Mouse (Mus musculus) embryo, embryonic 10 days (tissue): ENCODE measurements around the gene Mrgpra2b.
"Not testable (repeated sequence)": the region's sequence is repeated elsewhere in the genome, so short reads cannot be mapped to it uniquely, and the experiment has no call there.

Source experiments
- DNase-seq: peaks from one replicate; pipeline ENCODE4 v3.0.0-alpha.2; 2015; ENCODE audit warnings: low spot score

Mrgpra2b gene

GRCm38 (mm10) chr7:47528762-47529161, at the start of gene Mrgpra2b:
Mrgpra2b (minus strand) TSS chr7:47528862.
- no peak for DNase-seq

GRCm38 (mm10) chr7:47516379-47516778, 12.3 kb downstream of the Mrgpra2b start:
- no peak for DNase-seq

- DNase-seq: no peak
These were observed 13.6 kb downstream of the Mrgpra2b start for GRCm38 (mm10) chr7:47515050-47515449.

GRCm38 (mm10) chr7:47502953-47503352, 25.7 kb downstream of the Mrgpra2b start:
- no peak for DNase-seq

GRCm38 (mm10) chr7:47491266-47491665, 37.4 kb downstream of the Mrgpra2b start:
- not testable (repeated sequence) for DNase-seq

- DNase-seq: not testable (repeated sequence)
These were observed 39.2 kb downstream of the Mrgpra2b start for GRCm38 (mm10) chr7:47489438-47489837.

- DNase-seq: not testable (repeated sequence)
These were observed 45.5 kb downstream of the Mrgpra2b start for GRCm38 (mm10) chr7:47483181-47483580.

- not testable (repeated sequence) for DNase-seq
These were observed 54.8 kb downstream of the Mrgpra2b start for GRCm38 (mm10) chr7:47473904-47474303.

- DNase-seq: not testable (repeated sequence)
These were observed 63.2 kb downstream of the Mrgpra2b start for GRCm38 (mm10) chr7:47465278-47465981.

- not testable (repeated sequence) for DNase-seq
These were observed 76.6 kb downstream of the Mrgpra2b start, which contains the start of gene Mrgpra2a for GRCm38 (mm10) chr7:47452015-47452414. Mrgpra2a (minus strand) TSS chr7:47452139.

GRCm38 (mm10) chr7:47445729-47446128, 82.9 kb downstream of the Mrgpra2b start:
- DNase-seq: not testable (repeated sequence)

- DNase-seq: not testable (repeated sequence)
These were observed 92.2 kb downstream of the Mrgpra2b start for GRCm38 (mm10) chr7:47436463-47436862.

- DNase-seq: not testable (repeated sequence)
These were observed 100.7 kb downstream of the Mrgpra2b start for GRCm38 (mm10) chr7:47427815-47428508.
